Mouse (Mus musculus) cerebellum, adult 2 months (tissue): ENCODE measurements around the gene Prnd. TPM values are rescaled to one million over a fixed set of nuclear protein-coding genes. Genes with fewer than 3 reads are reported as not detected.

Experiments used
- DNase-seq, 2 experiments: peaks; one replicate each; pipeline ENCODE4 v3.0.0; 2021
- H3K27ac ChIP-seq: fragments of 200-500 bp; 2 replicates; pipeline ENCODE4 v1.5.1; 2012; ENCODE audit warnings: low read length, control low read depth, inconsistent platforms; ENCODE audit not compliant: insufficient read depth
- H3K27me3 ChIP-seq: fragments of 200-500 bp; 2 replicates; pipeline ENCODE4 v1.6.1; 2012; ENCODE audit warnings: inconsistent platforms, mild to moderate bottlenecking, low read length, moderate library complexity; ENCODE audit not compliant: control insufficient read depth, insufficient read depth
- H3K4me1 ChIP-seq: fragments of 200-500 bp; 2 replicates; pipeline ENCODE4 v1.6.1; 2011; ENCODE audit warnings: low read length; ENCODE audit not compliant: control insufficient read depth, insufficient read depth
- H3K4me3 ChIP-seq: fragments of 200-500 bp; replicated peaks from 2 replicates; pipeline ENCODE3; 2011; ENCODE audit warnings: mild to moderate bottlenecking, low read depth, low read length, control low read depth; ENCODE audit not compliant: insufficient read depth
- CTCF ChIP-seq: fragments of 200-500 bp; IDR thresholded peaks from 2 replicates; pipeline ENCODE4 v1.5.1; 2011; ENCODE audit warnings: low read depth, mild to moderate bottlenecking, control low read depth, low read length, moderate library complexity, borderline replicate concordance; ENCODE audit not compliant: insufficient read depth
- POLR2A ChIP-seq: fragments of 200-500 bp; IDR thresholded peaks from 2 replicates; pipeline ENCODE4 v1.6.1; 2011; ENCODE audit warnings: low read length, control low read depth, borderline replicate concordance; ENCODE audit not compliant: insufficient read depth
- WGBS: fragments of 180-500 bp; shearing (Covaris S2); methylation state at CpG from one replicate; pipeline ENCODE4 v1.1.7; 2018; 5-methylcytosine and 5-hydroxymethylcytosine counted together
- polyA plus RNA-seq: library from polyadenylated mRNA; depleted of rRNA; stranded (reverse); fragments of >200 nt; gene quantifications from 2 replicates; pipeline ENCODE4 v1.2.3, GENCODE M21; 2012

Prnd gene
- polyA plus RNA-seq, 1 experiment: 0.31 TPM

DNA sequence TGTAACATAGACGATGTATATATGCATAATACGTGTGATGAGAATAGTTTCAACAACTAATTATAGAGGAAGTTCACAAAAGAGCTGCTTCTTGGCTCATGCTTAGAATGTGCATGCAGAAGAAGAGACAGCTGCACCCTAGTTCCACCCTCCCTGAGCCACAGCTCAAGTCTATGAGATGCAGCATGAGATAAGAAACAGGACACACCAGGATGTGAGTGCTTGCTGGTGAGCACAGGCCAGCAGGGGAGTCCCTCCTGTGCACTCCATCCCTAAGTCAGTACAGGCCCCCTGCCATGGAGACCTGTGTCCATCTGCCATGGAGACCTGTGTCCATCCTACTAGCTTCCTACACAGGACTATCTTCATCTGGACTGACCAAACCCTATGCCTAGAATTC, 19.9 kb downstream of the Prnd start:
- H3K4me3 ChIP-seq: no peak overlapping the region
- no peaks in the 10 kb centered on the region; the same call in 1 of the 2 replicates for H3K27me3 ChIP-seq
- DNase-seq: no peak
- no peak for TF ChIP-seq CTCF
- no peak for TF ChIP-seq POLR2A
- WGBS: 90% methylated on average over 2 of the region's 2 CpGs
- H3K27ac ChIP-seq: no peak overlapping the region
- H3K4me1 ChIP-seq: no peaks in the 10 kb centered on the region

- WGBS: 85% methylated on average over 4 of the region's 4 CpGs
- H3K27me3 ChIP-seq: no peaks in the 10 kb centered on the region; the same call in 1 of the 2 replicates
- H3K27ac ChIP-seq: no peak overlapping the region
- TF ChIP-seq CTCF (no peak), POLR2A (no peak)
- H3K4me1 ChIP-seq: no peaks in the 10 kb centered on the region
- DNase-seq: no peak
- no peak overlapping the region for H3K4me3 ChIP-seq
Measured at GRCm38 (mm10) chr2:131971098-131971497, 20.4 kb downstream of the Prnd start.

GRCm38 (mm10) chr2:131976663-131977062, 26.0 kb downstream of the Prnd start:
- Histone ChIP-seq H3K4me1 (no peaks in the 10 kb centered on the region), H3K4me3 (no peak overlapping the region), H3K27me3 (no peaks in the 10 kb centered on the region), H3K27ac (no peak overlapping the region)
- WGBS: 89% methylated on average over 3 of the region's 3 CpGs
- DNase-seq: no peak
- TF ChIP-seq POLR2A: no peak
- no peak for TF ChIP-seq CTCF

DNA sequence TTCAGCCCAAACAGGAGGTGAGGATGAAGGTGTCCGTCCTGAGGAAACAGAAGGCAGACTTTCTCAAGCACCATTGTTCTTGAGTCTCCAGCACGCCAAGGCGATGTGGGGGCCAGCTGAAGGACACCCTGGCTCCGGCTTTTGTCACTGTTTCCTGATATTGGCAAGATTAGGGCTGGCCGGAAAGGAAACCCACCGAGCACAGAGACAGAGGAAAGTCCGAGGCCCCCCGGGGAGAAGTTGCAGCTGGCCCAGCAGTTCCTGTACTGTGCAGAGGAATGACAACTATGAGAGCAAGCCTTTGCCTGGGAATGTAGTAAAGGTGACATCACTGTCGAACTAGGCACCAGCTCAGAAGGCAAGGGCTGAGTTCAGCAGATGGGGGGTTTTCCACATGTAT, 30.2 kb downstream of the Prnd start:
- TF ChIP-seq POLR2A (no peak), CTCF (no peak)
- Histone ChIP-seq H3K4me1 (no peaks in the 10 kb centered on the region), H3K4me3 (no peak overlapping the region), H3K27ac (no peak overlapping the region), H3K27me3 (no peaks in the 10 kb centered on the region)
- no peak for DNase-seq
- 36% methylated on average over 9 of the region's 9 CpGs for WGBS

DNA sequence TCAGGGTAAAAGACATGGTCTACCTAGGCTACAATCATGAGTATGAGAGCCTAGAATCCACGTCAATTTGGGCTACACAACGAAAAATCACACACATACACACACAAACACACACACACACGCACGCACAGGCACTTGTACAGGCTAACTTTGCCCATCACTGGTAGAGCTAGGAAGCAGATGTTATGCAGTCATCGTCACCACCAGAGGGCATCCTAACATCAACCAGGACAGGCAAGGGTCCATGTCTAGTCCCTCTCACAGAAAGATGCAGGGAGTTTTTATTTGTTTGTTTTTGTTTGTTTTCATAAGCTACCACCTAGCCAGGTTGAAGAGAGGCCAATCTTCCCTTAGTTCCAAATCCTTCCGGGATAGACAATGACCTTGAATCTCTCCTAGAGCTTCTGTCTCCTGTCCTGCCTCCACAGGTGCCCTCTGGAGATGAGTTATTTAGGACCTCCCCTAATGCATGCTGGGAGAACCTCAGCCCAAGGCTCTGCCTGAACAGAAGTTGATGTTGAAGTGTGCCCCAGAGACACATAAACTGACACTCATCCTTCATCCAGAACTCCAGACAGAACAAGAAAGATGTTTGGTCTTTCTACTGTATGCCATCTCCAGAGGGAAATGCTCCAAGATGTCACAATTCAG, 32.0 kb downstream of the Prnd start:
- 11% methylated on average over 6 of the region's 6 CpGs for WGBS
- TF ChIP-seq CTCF (peak; percentile 96), POLR2A (no peak)
- Histone ChIP-seq H3K4me1 (no peaks in the 10 kb centered on the region), H3K27me3 (no peaks in the 10 kb centered on the region), H3K27ac (no peak overlapping the region), H3K4me3 (no peak overlapping the region)
- peak; percentile 51 to 53 for DNase-seq

- H3K27ac ChIP-seq: no peak overlapping the region
- H3K27me3 ChIP-seq: no peaks in the 10 kb centered on the region
- H3K4me3 ChIP-seq: no peak overlapping the region
- H3K4me1 ChIP-seq: no peaks in the 10 kb centered on the region
- TF ChIP-seq POLR2A: no peak
- TF ChIP-seq CTCF: no peak
- WGBS: 46% methylated on average over 3 of the region's 3 CpGs
- peak in 1 of 2 experiments; percentile 1 for DNase-seq
Measured at GRCm38 (mm10) chr2:131987950-131988349, 37.3 kb downstream of the Prnd start.

GRCm38 (mm10) chr2:131988550-131988949, 37.9 kb downstream of the Prnd start:
- Histone ChIP-seq H3K4me1 (no peaks in the 10 kb centered on the region; the same call in 1 of the 2 replicates), H3K27ac (no peak overlapping the region), H3K4me3 (no peak overlapping the region), H3K27me3 (no peaks in the 10 kb centered on the region)
- 82% methylated on average over 2 of the region's 2 CpGs for WGBS
- peak in 1 of 2 experiments; percentile 1 for DNase-seq
- TF ChIP-seq CTCF (no peak), POLR2A (no peak)

- peaks cover 17% of the 10 kb centered on the region for H3K4me1 ChIP-seq
- no peak overlapping the region for H3K27ac ChIP-seq
- no peaks in the 10 kb centered on the region for H3K27me3 ChIP-seq
- DNase-seq: no peak
- no peak for TF ChIP-seq CTCF
- TF ChIP-seq POLR2A: no peak
- 96% methylated on average over 2 of the region's 2 CpGs for WGBS
- no peak overlapping the region for H3K4me3 ChIP-seq
Measured at GRCm38 (mm10) chr2:131992487-131992886, 41.8 kb downstream of the Prnd start.

DNA sequence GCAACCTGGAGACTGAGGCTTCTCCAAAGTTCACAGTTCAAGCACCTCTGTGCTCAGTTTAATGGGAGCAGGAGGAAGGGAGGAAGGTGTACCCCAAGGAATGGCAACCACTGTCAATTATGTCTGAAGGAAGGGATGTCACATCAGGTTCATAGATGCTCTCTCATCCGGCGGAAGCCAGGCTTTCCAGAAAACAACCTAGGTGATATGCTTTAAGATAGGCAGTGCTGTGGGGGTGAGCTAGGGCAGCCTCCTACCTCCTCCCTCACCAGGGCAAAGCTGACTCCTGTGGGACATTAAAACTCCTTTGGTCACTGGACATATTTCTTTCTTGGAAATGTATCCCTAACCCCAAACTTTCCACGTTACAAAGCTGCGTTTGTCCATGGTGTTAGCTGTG, 42.5 kb downstream of the Prnd start:
- no peak for DNase-seq
- Histone ChIP-seq H3K27me3 (no peaks in the 10 kb centered on the region), H3K27ac (no peak overlapping the region), H3K4me1 (peaks cover 17% of the 10 kb centered on the region), H3K4me3 (no peak overlapping the region)
- TF ChIP-seq CTCF (no peak), POLR2A (no peak)
- 75% methylated on average over 4 of the region's 4 CpGs for WGBS
